Mouse (Mus musculus) hindbrain, embryonic 15.5 days (tissue): Measurements from ENCODE around the gene Rab3gap1. TPM values are rescaled to one million over a fixed set of nuclear protein-coding genes. Genes with fewer than 3 reads are reported as not detected.

ENCODE experiments used
- ATAC-seq: fragments of 200-750 bp; cut with Nextera tagmentation; 2 replicates; pipeline ENCODE4 v1.8.0; 2017; ENCODE audit warnings: low read depth, moderate number of reproducible peaks, moderate TSS enrichment; ENCODE audit not compliant: low FRiP score
- H3K27ac ChIP-seq: fragments of 300-500 bp; sonication (generic); replicated peaks from 2 replicates; pipeline ENCODE4 v1.5.1; 2015; ENCODE audit warnings: mild to moderate bottlenecking, inconsistent platforms
- H3K27me3 ChIP-seq: fragments of 300-500 bp; sonication (generic); 2 replicates; pipeline ENCODE4 v1.6.1; 2015; ENCODE audit warnings: control low read depth, inconsistent platforms
- H3K36me3 ChIP-seq: fragments of 300-500 bp; sonication (generic); 2 replicates; pipeline ENCODE4 v1.6.1; 2015; ENCODE audit warnings: control low read depth, inconsistent platforms
- H3K4me1 ChIP-seq: fragments of 300-500 bp; sonication (generic); replicated peaks from 2 replicates; pipeline ENCODE4 v1.6.1; 2015; ENCODE audit warnings: control low read depth, inconsistent platforms
- H3K4me2 ChIP-seq: fragments of 300-500 bp; sonication (generic); 2 replicates; pipeline ENCODE4 v1.6.1; 2015; ENCODE audit warnings: moderate library complexity, mild to moderate bottlenecking, inconsistent platforms
- H3K4me3 ChIP-seq: fragments of 300-500 bp; sonication (generic); 2 replicates; pipeline ENCODE4 v1.5.1; 2015; ENCODE audit warnings: mild to moderate bottlenecking, inconsistent platforms
- H3K9ac ChIP-seq: fragments of 300-500 bp; sonication (generic); 2 replicates; pipeline ENCODE4 v1.6.1; 2015; ENCODE audit warnings: inconsistent platforms
- H3K9me3 ChIP-seq: fragments of 300-500 bp; sonication (generic); 2 replicates; pipeline ENCODE4 v1.6.1; 2016; ENCODE audit warnings: control low read depth, inconsistent platforms
- WGBS: fragments of 180-500 bp; shearing (Covaris S2); methylation state at CpG from one replicate; pipeline ENCODE4 v1.1.7; 2015; 5-methylcytosine and 5-hydroxymethylcytosine counted together
- polyA plus RNA-seq: library from polyadenylated mRNA; unstranded; fragments of >200 nt; fragmentation: Nextera tagmentation; extraction: Ambion mirVana; gene quantifications from 2 replicates; pipeline ENCODE4 v1.2.1, GENCODE M21; 2015

Gene Rab3gap1
- polyA plus RNA-seq, 1 experiment from 2014 or later: 22.5 TPM

GRCm38 (mm10) chr1:127859799-127860400 lies 8.7 kb upstream of the Rab3gap1 start:
- Histone ChIP-seq H3K9me3 (no peaks in the 10 kb centered on the region), H3K4me1 (0 out of 2 replicates have a peak, but pooled peaks cover 3% of the 10 kb centered on the region), H3K27me3 (no peaks in the 10 kb centered on the region), H3K36me3 (no peaks in the 10 kb centered on the region), H3K27ac (no peak overlapping the region), H3K4me2 (no peak overlapping the region), H3K4me3 (no peak overlapping the region), H3K9ac (no peak overlapping the region)
- 81% methylated on average over 6 of the region's 6 CpGs for WGBS
- ATAC-seq: no peak

- no peak overlapping the region for H3K27ac ChIP-seq
- no peak overlapping the region for H3K9ac ChIP-seq
- 0 out of 2 replicates have a peak, but pooled peaks cover 3% of the 10 kb centered on the region for H3K4me1 ChIP-seq
- H3K4me3 ChIP-seq: no peak overlapping the region
- H3K27me3 ChIP-seq: no peaks in the 10 kb centered on the region
- H3K36me3 ChIP-seq: no peaks in the 10 kb centered on the region
- H3K9me3 ChIP-seq: no peaks in the 10 kb centered on the region
- no peak for ATAC-seq
- WGBS: 95% methylated on average over 4 of the region's 4 CpGs
- H3K4me2 ChIP-seq: no peak overlapping the region
Observed at GRCm38 (mm10) chr1:127860492-127860891, 8.1 kb upstream of the Rab3gap1 start.

GRCm38 (mm10) chr1:127861900-127862299 lies 6.7 kb upstream of the Rab3gap1 start:
- H3K9ac ChIP-seq: no peak overlapping the region
- no peak overlapping the region for H3K4me3 ChIP-seq
- 0 out of 2 replicates have a peak, but pooled peaks cover 3% of the 10 kb centered on the region for H3K4me1 ChIP-seq
- H3K36me3 ChIP-seq: no peaks in the 10 kb centered on the region
- no peaks in the 10 kb centered on the region for H3K27me3 ChIP-seq
- H3K27ac ChIP-seq: no peak overlapping the region
- 90% methylated on average over 5 of the region's 5 CpGs for WGBS
- H3K9me3 ChIP-seq: no peaks in the 10 kb centered on the region
- H3K4me2 ChIP-seq: no peak overlapping the region
- no peak for ATAC-seq

- H3K4me1 ChIP-seq: 0 out of 2 replicates have a peak, but pooled peaks cover 3% of the 10 kb centered on the region
- no peak for ATAC-seq
- H3K27ac ChIP-seq: peak overlapping the region; percentile 30; the same call in 1 of the 2 replicates
- H3K4me2 ChIP-seq: no peak overlapping the region
- no peaks in the 10 kb centered on the region for H3K9me3 ChIP-seq
- H3K27me3 ChIP-seq: no peaks in the 10 kb centered on the region
- no peak overlapping the region for H3K4me3 ChIP-seq
- H3K36me3 ChIP-seq: no peaks in the 10 kb centered on the region
- no peak overlapping the region for H3K9ac ChIP-seq
- WGBS: 49% methylated on average over 7 of the region's 7 CpGs
Observed at GRCm38 (mm10) chr1:127863806-127864205, 4.8 kb upstream of the Rab3gap1 start.

GRCm38 (mm10) chr1:127869276-127869675 lies 703 bp downstream of the Rab3gap1 start:
- Histone ChIP-seq H3K27me3 (no peaks in the 10 kb centered on the region), H3K9ac (peak overlapping the region; percentile 57), H3K27ac (peak overlapping the region; percentile 82; the same call in 1 of the 2 replicates), H3K36me3 (peaks cover 15% of the 10 kb centered on the region), H3K9me3 (no peaks in the 10 kb centered on the region), H3K4me1 (peaks cover 14% of the 10 kb centered on the region), H3K4me2 (peak overlapping the region; percentile 57), H3K4me3 (peak overlapping the region; percentile 63)
- WGBS: 45% methylated on average over 8 of the region's 8 CpGs
- no peak for ATAC-seq

GRCm38 (mm10) chr1:127899401-127899800 lies 30.8 kb downstream of the Rab3gap1 start:
- ATAC-seq: no peak
- WGBS: 94% methylated on average over 1 of the region's 1 CpGs
- Histone ChIP-seq H3K27me3 (no peaks in the 10 kb centered on the region), H3K9me3 (no peaks in the 10 kb centered on the region), H3K9ac (no peak overlapping the region), H3K4me3 (no peak overlapping the region), H3K36me3 (0 out of 2 replicates have a peak, but pooled peaks cover 3% of the 10 kb centered on the region), H3K4me1 (no peaks in the 10 kb centered on the region), H3K27ac (no peak overlapping the region), H3K4me2 (no peak overlapping the region)

GRCm38 (mm10) chr1:127904774-127905385 lies 36.3 kb downstream of the Rab3gap1 start:
- H3K9ac ChIP-seq: no peak overlapping the region
- H3K4me3 ChIP-seq: no peak overlapping the region
- H3K36me3 ChIP-seq: 0 out of 2 replicates have a peak, but pooled peaks cover 3% of the 10 kb centered on the region
- no peaks in the 10 kb centered on the region for H3K4me1 ChIP-seq
- whole genome bisulfite sequencing: 11% methylated on average over 2 of the region's 2 CpGs
- no peak for ATAC-seq
- no peak overlapping the region for H3K4me2 ChIP-seq
- H3K27me3 ChIP-seq: no peaks in the 10 kb centered on the region
- H3K9me3 ChIP-seq: no peaks in the 10 kb centered on the region
- 0 out of 2 replicates have a peak overlapping the region, but pooled peaks have one; percentile 8 for H3K27ac ChIP-seq

GRCm38 (mm10) chr1:127913116-127913515 lies 44.5 kb downstream of the Rab3gap1 start:
- Histone ChIP-seq H3K4me2 (no peak overlapping the region), H3K4me3 (no peak overlapping the region), H3K27me3 (no peaks in the 10 kb centered on the region), H3K9ac (no peak overlapping the region), H3K9me3 (no peaks in the 10 kb centered on the region), H3K4me1 (no peaks in the 10 kb centered on the region), H3K36me3 (peaks cover 6% of the 10 kb centered on the region; the same call in 1 of the 2 replicates), H3K27ac (no peak overlapping the region)
- 82% methylated on average over 4 of the region's 4 CpGs for WGBS
- ATAC-seq: no peak

GRCm38 (mm10) chr1:127915316-127915715 lies 46.7 kb downstream of the Rab3gap1 start:
- WGBS: 92% methylated on average over 6 of the region's 6 CpGs
- H3K4me3 ChIP-seq: no peak overlapping the region
- no peak for ATAC-seq
- H3K9ac ChIP-seq: no peak overlapping the region
- no peak overlapping the region for H3K4me2 ChIP-seq
- H3K9me3 ChIP-seq: no peaks in the 10 kb centered on the region
- peaks cover 13% of the 10 kb centered on the region for H3K36me3 ChIP-seq
- no peaks in the 10 kb centered on the region for H3K27me3 ChIP-seq
- no peaks in the 10 kb centered on the region for H3K4me1 ChIP-seq
- H3K27ac ChIP-seq: no peak overlapping the region

GRCm38 (mm10) chr1:127915802-127916201 lies 47.2 kb downstream of the Rab3gap1 start:
- H3K4me2 ChIP-seq: no peak overlapping the region
- WGBS: 88% methylated on average over 1 of the region's 1 CpGs

GRCm38 (mm10) chr1:127933405-127933804 lies 64.8 kb downstream of the Rab3gap1 start:
- no peak for ATAC-seq
- H3K9me3 ChIP-seq: no peaks in the 10 kb centered on the region
- WGBS: 91% methylated on average over 2 of the region's 2 CpGs
- peaks cover 43% of the 10 kb centered on the region for H3K36me3 ChIP-seq
- no peak overlapping the region for H3K4me2 ChIP-seq
- no peaks in the 10 kb centered on the region for H3K4me1 ChIP-seq
- H3K27me3 ChIP-seq: no peaks in the 10 kb centered on the region
- H3K4me3 ChIP-seq: no peak overlapping the region
- H3K27ac ChIP-seq: no peak overlapping the region
- H3K9ac ChIP-seq: no peak overlapping the region

More at GRCm38 (mm10) chr1:127915802-127916201, 47.2 kb downstream of the Rab3gap1 start:
- Histone ChIP-seq H3K27ac (no peak overlapping the region), H3K9me3 (no peaks in the 10 kb centered on the region), H3K27me3 (no peaks in the 10 kb centered on the region), H3K9ac (no peak overlapping the region), H3K36me3 (peaks cover 14% of the 10 kb centered on the region), H3K4me3 (no peak overlapping the region), H3K4me1 (no peaks in the 10 kb centered on the region)
- ATAC-seq: no peak

GRCm38 (mm10) chr1:127934322-127934721 lies 65.7 kb downstream of the Rab3gap1 start:
- Histone ChIP-seq H3K4me1 (no peaks in the 10 kb centered on the region), H3K27ac (no peak overlapping the region), H3K27me3 (no peaks in the 10 kb centered on the region), H3K9ac (no peak overlapping the region), H3K9me3 (no peaks in the 10 kb centered on the region), H3K4me2 (no peak overlapping the region), H3K4me3 (no peak overlapping the region), H3K36me3 (peaks cover 52% of the 10 kb centered on the region)
- no peak for ATAC-seq
- WGBS: 96% methylated on average over 5 of the region's 5 CpGs
